Mouse (Mus musculus) heart, embryonic 10.5 days (tissue): Measurements from ENCODE around the gene Crhr2. TPM values are rescaled to one million over a fixed set of nuclear protein-coding genes. Genes with fewer than 3 reads are reported as not detected.

Source experiments
- DNase-seq: peaks from one replicate; pipeline ENCODE4 v3.0.0-alpha.2; 2017; ENCODE audit warnings: low spot score
- H3K27ac ChIP-seq: fragments of 300-500 bp; sonication (generic); 2 replicates; pipeline ENCODE4 v1.5.1; 2016; ENCODE audit warnings: mild to moderate bottlenecking
- H3K27me3 ChIP-seq: fragments of 300-500 bp; sonication (generic); 2 replicates; pipeline ENCODE4 v1.6.1; 2016; ENCODE audit warnings: mild to moderate bottlenecking; ENCODE audit not compliant: poor library complexity, insufficient read depth, severe bottlenecking
- H3K36me3 ChIP-seq: fragments of 300-500 bp; sonication (generic); 2 replicates; pipeline ENCODE4 v1.6.1; 2016; ENCODE audit warnings: mild to moderate bottlenecking, moderate library complexity
- H3K4me1 ChIP-seq: fragments of 300-500 bp; sonication (generic); 2 replicates; pipeline ENCODE4 v1.6.1; 2016; ENCODE audit warnings: mild to moderate bottlenecking
- H3K4me3 ChIP-seq: fragments of 300-500 bp; sonication (generic); 2 replicates; pipeline ENCODE4 v1.5.1; 2016; ENCODE audit warnings: mild to moderate bottlenecking, moderate library complexity
- H3K9me3 ChIP-seq: fragments of 300-500 bp; sonication (generic); 2 replicates; pipeline ENCODE4 v1.6.1; 2016; ENCODE audit warnings: mild to moderate bottlenecking, moderate library complexity
- WGBS: fragments of 180-500 bp; shearing (Covaris S2); methylation state at CpG from one replicate; pipeline ENCODE4 v1.1.7; 2016; 5-methylcytosine and 5-hydroxymethylcytosine counted together
- polyA plus RNA-seq: library from polyadenylated mRNA; unstranded; fragments of >200 nt; fragmentation: Nextera tagmentation; extraction: Ambion mirVana; gene quantifications from 2 replicates; pipeline ENCODE4 v1.2.1, GENCODE M21; 2016

Gene Crhr2
- polyA plus RNA-seq, 1 experiment from 2014 or later: 2.4 TPM

DNA sequence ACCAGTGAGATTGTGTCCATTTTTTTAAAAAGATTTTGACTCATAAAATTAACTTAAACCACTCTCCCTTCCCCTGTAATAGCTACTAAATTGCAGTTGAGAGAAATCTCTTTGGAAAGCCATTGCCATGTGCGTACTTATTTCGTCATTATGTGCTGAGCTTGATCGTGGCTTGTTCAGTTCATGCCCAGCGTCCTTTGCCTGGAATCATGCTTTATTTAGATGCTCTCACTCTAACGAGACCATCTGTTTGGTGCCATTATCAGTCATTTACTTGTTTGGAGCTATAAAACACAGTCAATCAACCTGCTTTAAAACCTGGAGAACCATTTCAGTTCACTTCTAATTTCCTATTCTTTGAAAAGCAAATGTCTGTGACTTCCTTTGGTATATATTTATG lies 70.6 kb downstream of the Crhr2 start:
- H3K27ac ChIP-seq: no peak overlapping the region
- 88% methylated on average over 5 of the region's 5 CpGs for WGBS
- no peak overlapping the region for H3K4me3 ChIP-seq
- H3K36me3 ChIP-seq: peaks cover 93% of the 10 kb centered on the region
- no peaks in the 10 kb centered on the region for H3K27me3 ChIP-seq
- no peak for DNase-seq
- no peaks in the 10 kb centered on the region for H3K9me3 ChIP-seq
- H3K4me1 ChIP-seq: peaks cover 3% of the 10 kb centered on the region; the same call in 1 of the 2 replicates

DNA sequence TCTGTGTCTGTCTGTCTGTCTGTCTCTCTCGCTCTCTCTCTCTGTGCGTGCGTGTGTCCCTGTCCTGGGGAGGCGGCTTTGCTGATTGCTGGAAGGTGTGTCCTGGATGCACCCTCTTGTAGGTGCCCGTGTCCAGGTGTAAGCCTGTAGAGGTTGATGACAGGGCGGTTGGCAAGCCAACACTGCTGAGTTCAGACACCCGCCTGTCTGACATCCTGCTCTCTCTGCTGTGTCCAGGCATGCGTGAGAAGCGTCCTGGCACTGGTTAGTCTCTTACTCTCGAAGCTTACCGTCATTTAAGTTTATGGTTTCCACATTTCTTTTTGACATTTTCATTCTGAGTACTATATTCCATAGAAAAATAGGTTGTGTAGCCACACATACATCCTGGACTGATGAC lies 71.5 kb downstream of the Crhr2 start:
- H3K36me3 ChIP-seq: peaks cover 94% of the 10 kb centered on the region
- H3K9me3 ChIP-seq: no peaks in the 10 kb centered on the region
- 95% methylated on average over 11 of the region's 11 CpGs for WGBS
- H3K4me3 ChIP-seq: no peak overlapping the region
- H3K27ac ChIP-seq: no peak overlapping the region
- H3K27me3 ChIP-seq: no peaks in the 10 kb centered on the region
- DNase-seq: no peak
- peaks cover 3% of the 10 kb centered on the region; the same call in 1 of the 2 replicates for H3K4me1 ChIP-seq

DNA sequence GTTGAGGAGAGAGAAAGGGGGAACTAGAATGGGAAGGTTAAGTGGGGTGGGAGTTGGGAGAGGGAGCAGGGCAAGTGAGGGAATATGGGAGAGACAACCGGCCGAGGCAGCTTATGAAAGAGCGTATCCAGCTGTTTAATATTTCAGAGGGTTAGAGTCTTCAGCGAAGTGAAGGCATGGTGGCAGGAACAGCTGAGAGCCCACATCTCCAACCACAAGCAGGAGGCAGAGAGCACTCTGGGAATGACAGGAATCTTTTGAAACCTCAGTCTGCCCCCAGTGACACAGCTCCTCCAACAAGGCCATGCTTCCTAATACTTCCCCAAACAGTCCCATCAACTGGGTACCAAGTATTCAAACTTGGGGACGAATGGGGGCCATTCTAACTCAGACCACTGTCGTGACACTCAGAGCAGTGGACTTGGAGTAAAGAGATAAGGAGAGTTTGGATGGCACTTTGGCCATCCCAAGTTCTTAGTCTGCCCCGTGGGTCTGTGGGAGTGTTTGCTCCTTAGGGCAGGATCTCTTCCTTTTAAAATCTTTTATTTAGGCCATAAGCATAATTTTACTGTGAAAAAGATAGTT lies 72.5 kb downstream of the Crhr2 start:
- WGBS: 87% methylated on average over 7 of the region's 7 CpGs
- peaks cover 94% of the 10 kb centered on the region for H3K36me3 ChIP-seq
- no peak overlapping the region for H3K27ac ChIP-seq
- H3K9me3 ChIP-seq: no peaks in the 10 kb centered on the region
- DNase-seq: no peak
- no peak overlapping the region for H3K4me3 ChIP-seq
- peaks cover 3% of the 10 kb centered on the region; the same call in 1 of the 2 replicates for H3K4me1 ChIP-seq
- no peaks in the 10 kb centered on the region for H3K27me3 ChIP-seq

DNA sequence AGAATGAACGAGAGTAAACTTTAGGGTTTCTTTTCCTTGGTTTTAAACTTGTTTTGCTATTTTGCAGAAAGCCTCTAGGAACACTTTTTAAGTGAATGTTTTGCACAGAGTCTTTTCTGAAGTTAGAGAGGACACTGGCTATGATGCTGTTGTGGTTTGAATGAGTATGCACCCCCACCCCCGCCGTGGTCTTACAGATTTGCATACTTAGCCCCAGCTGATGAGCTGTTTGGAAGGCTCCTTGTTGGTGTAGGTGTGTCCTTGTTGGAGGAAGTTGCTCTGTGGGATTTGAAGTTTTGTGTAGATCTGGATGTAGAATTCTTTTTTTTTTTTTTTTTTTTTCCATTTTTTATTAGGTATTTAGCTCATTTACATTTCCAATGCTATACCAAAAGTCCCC lies 75.4 kb downstream of the Crhr2 start:
- Histone ChIP-seq H3K4me1 (peaks cover 3% of the 10 kb centered on the region; the same call in 1 of the 2 replicates), H3K4me3 (no peak overlapping the region), H3K36me3 (peaks cover 92% of the 10 kb centered on the region), H3K27ac (no peak overlapping the region), H3K9me3 (no peaks in the 10 kb centered on the region), H3K27me3 (no peaks in the 10 kb centered on the region)
- 91% methylated on average over 3 of the region's 3 CpGs for WGBS
- DNase-seq: no peak

DNA sequence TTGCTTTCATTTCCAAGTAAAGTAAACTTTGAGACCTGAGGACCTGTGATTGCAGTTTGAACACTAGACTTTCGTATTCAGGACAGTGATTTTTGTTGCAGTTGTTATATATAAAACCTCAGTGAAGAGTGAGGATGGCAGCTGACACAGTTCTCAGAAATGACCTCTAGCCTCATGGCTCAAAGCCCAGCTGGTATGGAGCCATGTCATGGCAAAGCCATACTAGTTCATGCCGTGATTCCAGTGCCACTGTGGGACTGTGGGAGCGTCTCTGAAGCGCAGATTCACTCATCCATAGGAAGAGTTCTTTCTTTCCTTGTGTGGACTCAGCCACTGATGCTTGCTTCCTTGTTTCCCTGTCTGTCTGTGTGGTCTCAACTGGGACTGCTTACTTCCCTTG lies 78.3 kb downstream of the Crhr2 start:
- H3K36me3 ChIP-seq: peaks cover 93% of the 10 kb centered on the region

DNA sequence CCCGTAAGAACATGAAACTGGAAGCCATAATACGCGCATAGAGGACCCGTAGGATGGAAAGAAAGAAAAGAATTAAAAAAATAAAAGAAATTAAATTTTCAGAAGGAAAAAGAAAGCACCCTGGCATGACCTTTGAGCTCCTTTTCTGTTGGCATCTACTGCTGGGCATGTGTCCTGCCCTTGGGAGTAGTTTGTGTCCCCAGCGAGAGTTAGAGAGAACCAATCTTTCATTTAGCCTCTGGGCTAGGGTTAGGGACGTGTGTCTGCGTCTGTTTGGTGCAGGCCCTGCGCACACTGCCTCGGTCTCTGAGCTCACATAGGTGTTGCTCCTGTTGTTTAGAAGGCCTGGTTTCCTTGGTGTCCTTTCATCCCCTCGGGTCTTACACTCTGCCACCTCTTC lies 83.6 kb downstream of the Crhr2 start:
- Histone ChIP-seq H3K27ac (no peak overlapping the region), H3K4me1 (peaks cover 4% of the 10 kb centered on the region; the same call in 1 of the 2 replicates), H3K4me3 (no peak overlapping the region), H3K27me3 (no peaks in the 10 kb centered on the region), H3K36me3 (peaks cover 73% of the 10 kb centered on the region), H3K9me3 (no peaks in the 10 kb centered on the region)
- 94% methylated on average over 10 of the region's 10 CpGs for WGBS
- no peak for DNase-seq

More for the DNA sequence above, 78.3 kb downstream of the Crhr2 start:
- Histone ChIP-seq H3K4me1 (peaks cover 3% of the 10 kb centered on the region; the same call in 1 of the 2 replicates), H3K9me3 (no peaks in the 10 kb centered on the region), H3K4me3 (no peak overlapping the region), H3K27ac (no peak overlapping the region), H3K27me3 (no peaks in the 10 kb centered on the region)
- 94% methylated on average over 4 of the region's 4 CpGs for WGBS
- no peak for DNase-seq

DNA sequence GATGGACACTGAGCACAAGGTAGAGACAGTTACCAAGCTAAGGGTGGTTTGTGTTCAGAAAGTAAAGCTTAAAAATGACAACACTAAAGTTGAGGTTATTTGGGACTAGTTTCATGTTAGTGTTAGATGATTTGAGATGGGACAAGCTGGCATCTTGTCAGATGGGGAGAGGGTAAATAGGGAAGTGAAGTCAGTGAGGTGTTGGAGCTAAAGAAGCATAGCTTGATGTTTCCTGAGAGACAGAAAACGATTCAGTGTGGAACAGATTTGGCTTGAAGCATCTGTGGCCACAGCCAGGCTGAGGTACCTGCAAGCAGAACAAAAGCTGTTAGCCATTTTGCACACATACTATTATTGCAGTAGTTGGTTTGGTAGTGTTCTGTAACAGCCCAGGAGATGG lies 87.5 kb downstream of the Crhr2 start:
- no peak for DNase-seq
- peaks cover 17% of the 10 kb centered on the region; the same call in 1 of the 2 replicates for H3K4me1 ChIP-seq
- H3K27me3 ChIP-seq: no peaks in the 10 kb centered on the region
- WGBS: 82% methylated on average over 1 of the region's 1 CpGs
- no peaks in the 10 kb centered on the region for H3K9me3 ChIP-seq
- H3K36me3 ChIP-seq: peaks cover 40% of the 10 kb centered on the region
- no peak overlapping the region for H3K4me3 ChIP-seq
- no peak overlapping the region for H3K27ac ChIP-seq

DNA sequence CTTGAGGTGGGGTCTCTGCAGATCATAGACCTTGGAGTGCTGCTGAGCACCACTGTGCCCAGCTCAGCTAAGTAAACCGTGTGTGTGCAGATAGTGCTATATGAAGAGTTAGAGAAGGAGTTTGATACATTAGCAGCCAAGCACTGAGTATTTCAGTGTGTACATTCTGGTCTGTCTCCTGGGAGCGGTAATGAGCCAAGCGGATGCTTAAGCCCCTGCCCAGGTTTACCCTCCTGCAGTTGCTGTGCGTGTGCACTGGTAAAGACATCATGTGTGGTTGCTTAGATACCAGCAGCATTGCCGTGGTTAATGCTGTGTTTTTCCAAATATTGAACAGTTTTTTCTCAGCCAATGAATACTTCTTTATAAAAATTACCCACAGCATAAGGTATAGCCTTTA lies 88.3 kb downstream of the Crhr2 start:
- WGBS: 85% methylated on average over 5 of the region's 5 CpGs
- Histone ChIP-seq H3K4me3 (no peak overlapping the region), H3K27ac (no peak overlapping the region), H3K9me3 (no peaks in the 10 kb centered on the region), H3K27me3 (no peaks in the 10 kb centered on the region), H3K36me3 (peaks cover 32% of the 10 kb centered on the region), H3K4me1 (peaks cover 24% of the 10 kb centered on the region; the same call in 1 of the 2 replicates)
- DNase-seq: no peak

DNA sequence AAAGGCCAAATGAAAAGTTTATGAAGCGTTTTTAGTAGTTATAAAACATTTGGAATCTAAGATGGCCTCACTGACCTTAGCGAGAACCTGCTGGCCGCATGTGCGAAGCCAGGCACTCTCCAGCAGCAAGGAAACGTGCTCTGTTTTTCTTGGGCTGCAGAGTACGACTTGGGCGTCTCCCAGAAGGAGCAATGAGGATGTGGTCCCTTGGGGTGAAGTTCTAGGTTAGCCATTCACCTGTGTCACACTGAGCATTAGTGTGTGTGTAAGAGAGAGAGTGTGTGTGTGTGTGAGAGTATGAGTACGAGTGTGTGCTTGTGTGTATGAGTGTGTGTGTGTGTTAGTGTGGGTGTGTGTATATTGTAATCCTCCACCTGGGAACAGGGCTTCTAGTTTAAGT lies 89.6 kb downstream of the Crhr2 start:
- peaks cover 25% of the 10 kb centered on the region; the same call in 1 of the 2 replicates for H3K4me1 ChIP-seq
- no peaks in the 10 kb centered on the region for H3K27me3 ChIP-seq
- no peak overlapping the region for H3K27ac ChIP-seq
- peaks cover 19% of the 10 kb centered on the region for H3K36me3 ChIP-seq
- H3K9me3 ChIP-seq: no peaks in the 10 kb centered on the region
- no peak for DNase-seq
- 78% methylated on average over 8 of the region's 8 CpGs for WGBS
- no peak overlapping the region for H3K4me3 ChIP-seq

Other genes starting within 250 kb of the Crhr2 start
- 3.6 and 3.8 TPM in 2 replicates for gene Nod1, start 160.4 kb downstream of the Crhr2 start, polyA plus RNA-seq
- gene Ggct, start 140.1 kb downstream of the Crhr2 start, polyA plus RNA-seq: 8.1 and 8.3 TPM in 2 replicates
- 220 and 246 TPM in 2 replicates for gene Gars, start 95.0 kb downstream of the Crhr2 start, polyA plus RNA-seq
- gene Inmt, start 42.0 kb upstream of the Crhr2 start, polyA plus RNA-seq: 0.20 TPM in 1 of 2 replicates, not detected in the other
- gene Mindy4, start 70.4 kb upstream of the Crhr2 start, polyA plus RNA-seq: 7.7 and 9.7 TPM in 2 replicates
- gene Aqp1, start 203.4 kb upstream of the Crhr2 start, polyA plus RNA-seq: 5.1 and 8.3 TPM in 2 replicates
- gene Ghrhr, start 243.3 kb upstream of the Crhr2 start, polyA plus RNA-seq: not detected in 2 replicates